Mouse (Mus musculus) embryo, embryonic 9.5 days (tissue): Measurements from ENCODE around the gene Bcl2l15.
"Not testable (repeated sequence)": the region's sequence is repeated elsewhere in the genome, so short reads cannot be mapped to it uniquely, and the experiment has no call there.

Experiments used
- DNase-seq: peaks from one replicate; pipeline ENCODE4 v3.0.0-alpha.2; 2017; ENCODE audit errors: extremely low spot score

Bcl2l15 gene

GRCm38 (mm10) chr3:103832426-103832825 is at the start of gene Bcl2l15:
Bcl2l15 (plus strand) TSS chr3:103832601.
- DNase-seq: no peak

GRCm38 (mm10) chr3:103782844-103783609 is 49.4 kb upstream of the Bcl2l15 start:
- no peak for DNase-seq

GRCm38 (mm10) chr3:103787225-103787624 is 45.2 kb upstream of the Bcl2l15 start:
- no peak for DNase-seq

DNA sequence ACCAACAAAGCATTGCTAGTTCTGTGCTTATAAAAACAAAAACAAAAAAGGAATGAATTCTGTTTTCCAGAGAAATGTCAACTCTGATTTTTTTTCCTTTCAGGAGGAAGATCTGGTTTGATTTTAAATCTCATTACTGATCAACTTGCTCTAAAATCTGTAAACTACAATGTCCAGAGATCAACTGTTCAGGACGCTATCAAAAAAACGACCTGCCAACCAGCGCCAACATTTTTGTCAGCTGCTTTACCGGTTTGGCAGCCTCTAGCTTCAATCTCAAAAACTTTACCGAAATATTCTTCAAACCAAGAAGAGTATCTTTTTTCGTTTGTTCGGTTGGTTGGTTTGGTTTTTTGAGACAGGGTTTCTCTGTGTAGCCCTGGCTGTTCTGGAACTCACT is 43.3 kb upstream of the Bcl2l15 start:
- DNase-seq: no peak

DNA sequence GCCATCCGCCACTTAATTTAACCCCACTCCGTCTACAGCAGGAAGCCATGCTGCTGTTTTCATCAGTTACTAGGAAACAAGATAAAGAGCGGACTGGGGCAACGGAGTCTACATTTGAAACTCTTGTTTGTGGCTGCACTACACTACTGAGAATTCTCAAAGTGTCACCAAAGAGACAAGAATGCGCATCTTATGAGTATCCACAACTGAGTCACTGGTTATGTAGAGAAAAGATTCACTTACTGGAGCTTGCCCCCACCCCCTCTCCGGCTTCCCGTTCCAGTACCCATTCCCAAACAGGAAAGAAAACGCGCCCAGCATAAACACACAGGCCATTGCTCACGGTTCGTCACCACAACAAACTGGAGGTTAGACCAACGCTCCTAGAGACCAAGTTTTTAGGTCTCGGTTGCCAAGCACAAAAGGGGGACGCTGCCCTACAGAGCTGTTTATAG is 42.5 kb upstream of the Bcl2l15 start:
- peak; percentile 47 for DNase-seq

DNA sequence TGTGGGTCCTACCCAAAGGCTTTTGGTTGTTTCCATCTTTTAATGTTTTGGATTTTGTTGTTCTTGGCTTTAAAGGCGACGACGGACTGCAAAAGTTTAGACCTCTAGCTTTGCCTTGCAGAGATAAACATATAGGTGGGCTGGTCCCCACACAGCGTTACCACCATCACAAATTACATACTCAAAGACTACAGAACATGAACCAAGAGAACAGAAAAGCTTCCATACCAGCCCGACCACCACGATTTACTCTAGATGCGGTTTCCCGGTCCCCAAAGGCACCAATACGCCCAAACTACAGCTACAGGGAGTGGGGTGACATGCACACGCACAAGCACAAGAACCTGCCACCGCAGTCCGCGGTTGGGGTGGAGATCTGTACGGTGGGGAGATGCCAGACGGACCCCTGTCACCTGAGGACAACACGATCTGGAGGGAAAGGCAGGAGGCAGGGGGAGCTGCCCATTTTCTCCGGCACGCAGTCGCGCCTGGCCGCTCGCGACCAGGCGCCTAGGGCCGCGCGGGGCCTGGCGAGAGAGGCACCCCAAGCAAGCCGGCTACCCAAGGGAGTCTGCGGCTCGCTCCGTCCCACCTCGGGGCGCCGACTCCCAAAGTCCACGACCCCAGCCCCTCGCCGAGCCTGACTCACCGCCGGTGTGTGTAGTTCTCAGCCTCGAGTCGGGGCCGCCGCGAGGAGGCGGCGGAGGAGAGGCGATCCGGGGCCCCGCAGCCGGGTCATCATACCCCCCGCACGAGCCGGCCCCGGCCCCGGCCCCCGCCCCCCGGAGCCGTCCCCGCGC is 41.9 kb upstream of the Bcl2l15 start:
- DNase-seq: no peak

DNA sequence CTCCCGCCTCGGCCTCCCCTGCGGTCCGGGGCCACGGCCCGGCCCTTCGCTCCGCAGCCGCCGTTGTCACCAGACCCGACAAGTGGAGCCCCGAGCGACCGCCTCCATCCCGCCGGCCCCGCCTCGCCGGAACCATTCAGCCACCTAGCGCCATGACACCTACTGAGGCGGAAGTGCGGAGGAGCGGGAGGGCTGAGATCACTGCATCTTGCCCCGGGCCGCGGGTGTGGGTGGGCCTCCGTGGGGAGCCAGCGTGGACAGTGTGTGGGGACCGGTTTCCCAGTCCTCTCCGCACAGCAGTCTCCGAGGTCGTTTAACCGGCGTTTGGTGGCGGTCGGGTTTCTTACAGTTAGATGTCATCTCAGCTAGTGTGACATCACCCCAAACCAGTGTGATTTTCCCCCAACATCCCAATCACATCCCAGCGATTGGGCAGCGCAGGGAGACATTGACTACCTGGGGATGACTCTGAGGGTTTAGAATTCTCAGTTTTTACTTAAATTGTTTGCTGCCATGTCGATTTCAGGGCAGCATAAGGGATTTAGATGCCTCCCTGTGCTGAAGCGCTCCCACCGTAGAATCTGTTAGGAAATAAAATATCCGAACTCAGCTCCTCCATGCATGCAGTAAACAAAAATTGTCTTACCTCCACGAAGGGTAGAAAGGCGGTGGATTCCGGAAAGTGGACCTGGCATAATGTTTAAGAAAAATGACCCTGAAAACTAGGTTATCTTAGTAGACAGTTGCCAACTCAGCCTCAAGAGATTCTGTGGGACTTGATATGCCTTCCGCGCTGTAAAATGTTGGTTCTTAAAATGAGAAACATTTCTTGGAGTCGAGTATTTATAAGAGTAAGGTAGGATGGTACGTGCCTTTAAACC is 40.9 kb upstream of the Bcl2l15 start, which contains the start of gene Hipk1:
Gene Hipk1 (minus strand): TSS at position 334 of the 881 bp plus-strand sequence.
- peak; percentile 94 for DNase-seq

- DNase-seq: not testable (repeated sequence)
Observed at GRCm38 (mm10) chr3:103792111-103792406, 40.3 kb upstream of the Bcl2l15 start.

DNA sequence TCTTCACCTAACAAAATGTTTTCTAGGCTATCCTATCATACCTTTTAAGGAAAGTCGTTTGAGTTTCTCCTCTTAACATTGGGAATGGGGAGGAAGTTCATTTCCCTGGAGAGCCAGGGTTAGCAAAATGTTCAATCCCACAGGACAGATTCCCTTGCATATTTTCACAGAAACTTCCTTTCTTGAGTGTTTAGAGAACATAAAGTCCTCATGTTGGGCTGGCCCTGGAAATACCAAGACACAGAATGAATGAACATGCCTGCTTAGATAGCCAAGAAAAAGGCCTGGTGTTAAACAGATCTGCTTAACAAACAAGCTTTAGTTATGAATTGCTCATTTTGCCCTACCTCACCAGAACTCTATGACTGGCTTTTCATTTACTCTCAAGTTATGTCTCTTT is 39.8 kb upstream of the Bcl2l15 start:
- no peak for DNase-seq

GRCm38 (mm10) chr3:103796389-103796788 is 36.0 kb upstream of the Bcl2l15 start:
- no peak for DNase-seq

DNA sequence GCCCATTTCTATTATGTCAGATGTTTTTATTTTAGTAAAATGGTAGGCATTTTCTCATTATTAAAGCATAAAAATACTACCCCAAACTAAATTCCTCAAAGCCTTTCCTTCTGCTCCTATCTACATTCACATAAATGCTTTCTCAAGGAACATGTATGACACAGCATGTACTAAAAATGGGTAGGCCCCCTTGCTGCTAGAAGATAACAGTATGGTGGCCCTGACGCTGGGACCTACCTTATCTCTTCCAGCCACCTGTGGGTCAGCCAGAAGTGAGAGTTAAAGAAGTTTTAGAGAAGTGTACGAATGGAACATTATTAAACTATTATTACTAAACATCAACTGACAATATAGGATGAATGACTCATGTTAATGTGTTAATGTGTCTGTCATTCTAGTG is 32.9 kb upstream of the Bcl2l15 start:
- DNase-seq: no peak

- DNase-seq: no peak
Observed at GRCm38 (mm10) chr3:103801631-103802531, 30.5 kb upstream of the Bcl2l15 start.

DNA sequence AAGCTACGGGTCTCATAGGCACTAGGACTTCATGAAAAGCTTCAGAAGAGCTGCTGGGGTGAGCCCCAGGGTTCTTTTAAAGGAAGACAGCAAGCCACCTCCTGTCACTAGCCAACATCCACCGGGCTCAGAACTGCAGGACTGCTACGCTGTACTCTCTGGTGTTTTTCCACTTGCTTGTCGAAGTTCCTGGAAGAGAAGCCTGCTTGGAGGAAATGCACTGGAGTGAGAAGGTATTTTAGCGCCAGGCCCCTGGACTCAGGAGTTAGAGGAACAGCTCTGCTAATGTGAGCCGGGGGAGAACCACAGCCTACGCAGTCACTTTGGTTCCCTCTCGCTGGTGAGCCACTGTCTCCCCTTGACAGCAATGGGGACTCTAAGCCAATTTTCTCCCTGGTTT is 29.5 kb upstream of the Bcl2l15 start:
- DNase-seq: no peak

- no peak for DNase-seq
Observed at GRCm38 (mm10) chr3:103805671-103806070, 26.7 kb upstream of the Bcl2l15 start.

GRCm38 (mm10) chr3:103808891-103809798 is 23.3 kb upstream of the Bcl2l15 start, which contains the start of the genes Dclre1b, Ap4b1 and Gm43064:
Dclre1b (minus strand) TSS chr3:103809444.
Ap4b1 (plus strand) TSS chr3:103809520.
Gm43064 (plus strand) TSS chr3:103809573.
- peak; percentile 94 for DNase-seq

GRCm38 (mm10) chr3:103809799-103810150 is 22.6 kb upstream of the Bcl2l15 start:
- DNase-seq: no peak

GRCm38 (mm10) chr3:103810967-103811366 is 21.4 kb upstream of the Bcl2l15 start:
- DNase-seq: no peak

DNA sequence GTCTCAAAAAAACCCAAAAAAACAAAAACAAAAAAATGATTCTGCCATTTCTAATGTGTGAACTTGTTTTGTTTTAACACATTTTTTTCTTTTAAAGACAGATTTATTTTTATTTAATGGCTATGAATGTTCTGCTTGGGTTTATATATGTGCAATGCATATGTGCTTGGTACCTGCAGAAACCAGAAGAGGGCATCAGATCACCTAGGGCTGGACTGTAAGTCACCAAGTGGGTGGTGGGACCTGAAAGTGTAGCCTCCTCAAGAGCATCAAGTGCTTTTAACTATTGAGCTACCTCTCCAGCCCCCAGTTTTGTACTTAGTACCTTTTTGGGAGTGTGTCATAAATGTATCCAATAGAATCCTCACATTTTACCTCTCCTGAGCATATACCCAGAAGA is 4.9 kb upstream of the Bcl2l15 start:
- DNase-seq: no peak

DNA sequence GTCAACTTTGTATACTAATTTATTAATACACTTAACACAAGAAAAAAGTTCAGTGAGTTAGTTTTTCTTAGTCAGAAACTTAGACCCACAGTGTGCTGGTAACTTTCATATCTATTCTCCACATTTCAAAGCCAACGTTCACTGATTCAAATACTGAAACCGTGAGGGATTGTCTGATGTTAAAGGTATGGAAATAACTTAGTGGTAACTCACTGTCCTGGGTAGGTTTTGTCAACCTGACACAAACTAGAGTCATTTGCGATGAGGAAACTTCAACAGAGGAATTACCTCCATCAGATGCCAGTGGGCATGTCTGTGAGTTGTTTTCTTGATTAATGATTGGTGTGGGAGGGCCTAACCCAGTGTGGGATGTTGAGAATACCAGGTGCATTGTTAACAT is 3.4 kb upstream of the Bcl2l15 start:
- DNase-seq: no peak

GRCm38 (mm10) chr3:103830681-103831080 is 1.7 kb upstream of the Bcl2l15 start:
- DNase-seq: not testable (repeated sequence)
